Mouse (Mus musculus) forelimb bud, embryonic 11.5 days (tissue): ENCODE measurements around the gene Rbmx2.
A peak's percentile ranks its signal among the peaks of the same experiment; 100 is the strongest.

ENCODE experiments used
- DNase-seq: peaks from one replicate; pipeline ENCODE4 v3.0.0-alpha.2; 2012; ENCODE audit warnings: low read depth, low spot score

The Rbmx2 gene

DNA sequence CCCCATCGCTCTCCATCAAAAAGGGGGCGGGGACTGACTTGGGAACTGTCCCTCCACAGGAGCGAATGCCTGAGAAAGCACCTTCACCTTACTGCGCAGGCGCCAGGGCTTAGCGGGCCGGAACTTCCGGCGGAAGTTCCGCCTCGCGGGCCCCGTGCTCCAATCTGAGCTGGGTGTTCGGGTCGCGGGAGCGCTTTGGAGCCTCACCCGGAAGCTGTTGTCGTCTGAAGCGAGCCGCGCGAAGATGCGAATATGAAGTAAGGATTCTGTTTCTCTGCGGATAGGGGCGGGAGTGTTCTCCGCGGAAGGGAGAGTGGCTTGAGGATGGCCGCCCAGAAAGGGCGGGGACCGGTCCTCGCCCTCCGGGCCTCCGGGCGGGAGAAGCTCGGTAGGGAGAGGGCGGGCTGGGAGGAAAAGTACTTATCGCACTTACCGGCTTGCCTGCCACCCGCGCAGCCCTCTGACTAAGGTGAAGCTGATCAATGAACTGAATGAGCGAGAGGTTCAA, at the start of gene Rbmx2:
Gene Rbmx2, plus strand, starts transcription at position 141 of the 508 bp plus-strand sequence.
- peak; percentile 94 for DNase-seq

DNA sequence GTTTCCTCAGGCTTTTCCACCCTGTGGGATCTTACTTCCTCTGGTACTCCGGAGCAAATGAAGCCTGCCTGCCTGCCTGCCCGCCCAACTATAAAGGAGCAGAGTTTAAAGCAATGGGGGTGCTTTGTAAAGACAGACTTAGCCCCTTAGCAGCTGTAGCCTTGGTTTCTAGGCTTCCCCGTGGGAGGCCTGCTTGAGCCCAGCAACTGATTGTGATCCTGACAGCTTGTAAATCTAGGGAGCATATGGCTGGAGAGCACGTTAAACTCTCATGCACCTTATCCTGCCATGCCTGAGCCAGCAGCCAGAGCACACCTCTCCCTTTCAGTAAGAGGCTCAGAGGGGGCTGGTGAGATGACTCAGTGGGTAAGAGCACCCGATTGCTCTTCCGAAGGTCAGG, 28.0 kb upstream of the Rbmx2 start:
- peak; percentile 25 for DNase-seq

DNA sequence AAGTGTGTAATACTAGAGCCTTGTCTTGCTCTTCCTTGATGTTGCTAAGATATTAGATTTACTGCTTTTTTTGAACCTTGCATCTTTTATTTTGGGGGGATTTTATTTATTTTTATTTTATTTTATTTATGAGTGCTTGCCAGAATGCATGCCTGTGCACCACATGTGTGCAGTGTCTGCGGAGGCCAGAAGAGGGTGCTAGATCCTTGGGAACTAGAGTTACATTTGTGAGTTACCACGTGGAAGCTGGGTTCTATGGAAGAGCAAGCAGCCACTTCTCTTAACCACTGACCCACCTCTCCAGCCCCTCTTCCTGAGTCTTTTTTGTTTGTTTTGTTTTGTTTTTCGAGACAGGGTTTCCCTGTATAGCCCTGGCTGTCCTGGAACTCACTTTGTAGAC, 25.2 kb upstream of the Rbmx2 start:
- DNase-seq, result no peak

DNA sequence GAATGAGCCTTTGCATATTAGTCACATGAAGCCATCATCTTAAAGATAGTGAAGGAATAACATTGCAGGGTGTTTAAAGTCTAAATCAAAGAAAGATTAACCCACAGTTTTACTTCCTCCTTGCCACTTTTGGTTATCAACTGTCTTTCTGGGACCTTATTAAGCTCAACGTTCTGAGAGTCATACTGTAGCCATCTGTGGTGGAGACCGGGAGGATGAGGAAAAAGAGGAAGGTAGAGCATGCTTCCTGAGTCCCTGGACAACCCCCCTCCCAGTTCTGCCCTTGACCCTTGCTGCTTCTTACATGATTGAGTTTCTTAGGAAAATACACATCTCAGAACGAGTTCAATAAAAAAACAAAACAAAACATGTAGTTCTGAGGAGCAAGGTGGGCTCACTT, 23.1 kb upstream of the Rbmx2 start:
- no peak for DNase-seq

DNA sequence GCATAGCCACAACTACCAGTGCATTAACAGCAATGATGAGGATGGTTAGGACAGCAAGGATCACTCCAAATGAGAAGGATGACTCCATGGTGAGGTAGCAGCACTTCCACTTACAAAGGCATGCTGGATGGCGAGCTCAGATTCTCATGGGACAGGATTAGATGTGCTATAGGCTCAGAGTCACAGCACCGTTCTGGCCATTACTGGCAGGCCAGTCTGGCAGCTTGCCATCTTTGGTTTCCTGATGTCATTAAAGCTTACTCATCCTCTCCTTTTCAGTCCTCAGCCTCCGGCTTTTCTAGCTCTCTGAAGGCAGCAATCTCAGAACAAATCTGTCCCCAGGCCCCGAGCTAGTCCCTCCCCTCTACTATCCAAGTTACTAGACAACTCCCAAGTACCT, 20.6 kb upstream of the Rbmx2 start, which contains the start of gene Gpr119:
Gene Gpr119, minus strand, starts transcription at position 308 of the 400 bp plus-strand sequence.
- no peak for DNase-seq

DNA sequence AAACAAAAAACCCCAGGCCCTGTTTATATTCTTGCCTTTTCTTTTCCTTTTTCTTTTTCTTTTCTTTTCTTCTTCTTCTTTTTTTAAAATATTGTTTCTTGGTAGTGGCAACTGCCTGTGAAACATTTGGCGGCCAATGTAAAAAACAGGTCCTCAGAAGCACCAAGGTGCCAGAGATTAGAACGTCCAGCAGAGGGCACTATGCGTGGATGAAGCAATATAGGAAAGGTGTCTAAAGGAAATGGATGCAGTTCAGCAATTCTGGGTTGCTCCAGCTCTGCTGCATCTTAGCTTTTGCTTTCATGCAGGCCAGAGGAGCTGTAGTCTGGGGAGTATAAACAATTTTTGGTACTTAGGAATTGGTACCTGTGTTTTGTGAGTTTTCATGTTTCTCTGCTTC, 11.4 kb upstream of the Rbmx2 start:
- DNase-seq, result peak; percentile 39

DNA sequence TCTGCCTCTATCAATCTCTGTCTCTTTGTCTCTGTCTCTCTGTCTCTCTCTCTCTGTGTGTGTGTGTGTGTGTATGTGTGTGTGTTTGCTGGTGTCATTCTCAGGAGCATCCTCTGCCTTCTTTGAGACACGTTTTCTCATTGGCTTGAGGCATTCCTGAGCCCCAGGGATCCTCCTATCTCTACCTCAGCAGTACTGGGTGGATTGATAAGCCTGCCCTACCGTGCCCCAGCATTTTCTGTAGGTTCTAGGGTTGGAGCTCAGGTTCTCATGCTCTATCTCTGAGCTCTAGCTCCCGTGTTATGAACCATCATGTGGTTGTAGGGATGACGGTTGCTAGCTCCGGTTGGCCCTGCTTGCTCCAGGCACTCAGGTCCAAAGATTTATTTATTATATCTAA, 10.9 kb upstream of the Rbmx2 start:
- no peak for DNase-seq

DNA sequence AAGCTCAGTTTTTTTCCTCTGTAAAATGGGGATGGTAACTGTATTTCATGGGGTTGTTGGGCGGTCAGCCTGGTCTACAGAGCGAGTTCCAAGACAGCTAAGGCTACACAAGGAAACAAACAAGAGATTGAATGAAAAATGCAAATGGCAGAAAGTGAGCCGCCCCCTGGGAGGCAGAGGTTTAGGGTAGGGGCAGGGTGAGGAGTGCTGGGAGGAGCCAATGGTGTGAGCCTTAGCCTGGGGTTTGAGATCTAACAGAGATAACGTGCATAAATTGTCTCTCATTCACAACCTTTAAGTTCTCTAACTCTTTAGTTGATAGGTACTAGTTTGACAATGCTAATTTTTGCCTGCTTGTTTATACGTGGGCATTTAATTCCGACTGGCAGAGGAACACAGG, 344 bp upstream of the Rbmx2 start:
- no peak for DNase-seq

DNA sequence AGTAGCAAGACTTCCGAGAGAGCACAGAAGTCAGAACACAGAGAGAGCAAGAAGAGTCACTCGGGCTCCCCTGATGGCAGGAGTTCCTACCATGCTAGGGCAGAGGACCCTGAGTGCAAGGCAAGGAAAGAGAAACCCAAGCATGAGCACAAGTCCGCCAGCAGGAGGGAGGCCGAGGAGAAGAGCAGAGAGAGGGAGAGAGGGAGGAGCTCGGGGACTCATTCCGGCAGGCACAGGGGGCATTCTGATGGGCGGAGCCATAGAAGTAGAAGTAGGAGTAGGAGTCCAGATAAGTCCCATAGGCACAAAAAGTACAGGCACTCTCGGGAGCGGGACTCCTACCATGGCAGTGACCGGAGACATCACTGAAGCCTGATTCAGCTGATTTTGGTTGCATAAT, 14.9 kb downstream of the Rbmx2 start:
- DNase-seq, result no peak

DNA sequence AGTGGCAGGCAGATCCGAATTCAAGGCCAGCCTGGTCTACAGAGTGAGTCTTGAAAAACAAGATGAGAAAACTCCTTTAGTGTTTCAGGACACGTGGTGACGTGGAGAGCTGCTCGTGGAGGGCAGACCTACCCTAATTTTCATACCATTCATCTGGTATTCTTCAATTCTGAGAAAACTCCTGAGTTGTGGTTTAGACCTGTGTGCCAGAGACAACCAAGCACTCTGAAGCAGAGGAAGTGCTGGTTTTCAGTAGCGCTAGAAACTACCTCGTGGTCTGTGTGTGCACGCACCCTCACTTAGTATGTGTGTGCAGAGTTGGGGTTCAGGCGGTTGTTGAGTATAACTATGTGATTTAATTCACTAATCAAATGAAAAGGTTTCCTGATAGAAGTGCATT, 18.0 kb downstream of the Rbmx2 start:
- DNase-seq, result no peak

DNA sequence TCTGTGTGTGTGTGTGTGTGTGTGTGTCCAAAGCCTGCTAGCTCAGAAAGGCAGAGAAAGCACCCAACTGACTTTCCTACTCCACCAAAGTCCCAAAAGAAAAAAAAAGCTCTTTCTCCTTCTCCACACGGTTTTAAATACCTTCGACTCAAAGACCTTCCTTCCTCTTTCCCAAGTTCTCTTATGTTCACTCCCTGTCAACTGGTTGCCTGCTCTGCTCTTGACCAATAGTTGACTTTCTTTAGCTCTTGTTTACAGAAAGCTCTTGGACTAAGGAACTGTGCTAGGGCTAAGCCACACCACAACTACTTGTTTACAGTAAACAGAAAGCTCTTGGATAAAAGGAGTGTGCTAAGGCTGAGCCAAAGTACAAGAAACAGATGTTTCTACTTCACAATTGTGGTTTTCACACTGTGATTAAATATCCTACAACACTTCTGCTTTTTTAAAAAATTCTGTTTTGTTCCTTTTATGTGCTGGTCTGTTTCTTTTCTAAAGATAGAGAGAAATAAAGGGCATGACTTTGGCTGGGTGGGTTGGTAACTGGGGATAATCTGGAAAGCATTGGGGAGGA, 60.0 kb downstream of the Rbmx2 start:
- DNase-seq, result no peak
